Mouse (Mus musculus): ENCODE data around the gene Macc1. TPM values are rescaled to one million over a fixed set of nuclear protein-coding genes. Genes with fewer than 3 reads are reported as not detected.

Gene Macc1
- polyA plus RNA-seq, 1 experiment from 2014 or later, result 0.91 TPM

DNA sequence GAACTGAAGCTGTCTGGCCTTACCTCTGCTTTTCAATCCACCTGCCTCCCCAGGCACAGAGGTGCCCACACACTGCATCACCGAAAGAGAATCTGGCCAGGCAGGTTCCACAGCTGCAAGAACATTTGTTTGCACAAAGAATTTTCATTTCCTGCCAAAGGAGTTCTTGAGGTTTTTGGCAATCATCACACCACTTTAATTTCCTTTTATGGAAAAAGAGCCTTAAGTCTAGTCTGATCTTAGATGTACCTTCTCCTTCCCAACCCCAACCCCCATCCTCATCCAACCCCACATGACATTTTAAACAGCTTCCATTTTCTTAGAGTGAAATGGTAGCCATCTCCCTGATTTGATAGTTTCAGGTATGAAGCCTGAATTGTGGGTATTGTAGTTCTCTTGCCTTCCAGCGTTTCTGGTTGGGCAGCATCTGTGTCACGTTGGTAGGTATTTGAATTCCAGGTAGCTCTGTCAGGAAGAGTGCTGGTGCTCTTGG lies 76.2 kb downstream of the Macc1 start:
- Histone ChIP-seq H3K36me3 (no peaks in the 10 kb centered on the region), H3K9me3 (no peaks in the 10 kb centered on the region), H3K27me3 (no peaks in the 10 kb centered on the region), H3K4me1 (no peaks in the 10 kb centered on the region), H3K4me2 (replicated peaks) (no peak overlapping the region), H3K27ac (no peak overlapping the region), H3K4me3 (no peak overlapping the region), H3K9ac (no peak overlapping the region)
- WGBS, result 49% methylated on average over 3 of the region's 3 CpGs
- ATAC-seq (ENCODE audit: insufficient number of reproducible peaks, insufficient read depth, low FRiP score, low TSS enrichment), result peak; percentile 60; the same call in 1 of the 2 replicates

DNA sequence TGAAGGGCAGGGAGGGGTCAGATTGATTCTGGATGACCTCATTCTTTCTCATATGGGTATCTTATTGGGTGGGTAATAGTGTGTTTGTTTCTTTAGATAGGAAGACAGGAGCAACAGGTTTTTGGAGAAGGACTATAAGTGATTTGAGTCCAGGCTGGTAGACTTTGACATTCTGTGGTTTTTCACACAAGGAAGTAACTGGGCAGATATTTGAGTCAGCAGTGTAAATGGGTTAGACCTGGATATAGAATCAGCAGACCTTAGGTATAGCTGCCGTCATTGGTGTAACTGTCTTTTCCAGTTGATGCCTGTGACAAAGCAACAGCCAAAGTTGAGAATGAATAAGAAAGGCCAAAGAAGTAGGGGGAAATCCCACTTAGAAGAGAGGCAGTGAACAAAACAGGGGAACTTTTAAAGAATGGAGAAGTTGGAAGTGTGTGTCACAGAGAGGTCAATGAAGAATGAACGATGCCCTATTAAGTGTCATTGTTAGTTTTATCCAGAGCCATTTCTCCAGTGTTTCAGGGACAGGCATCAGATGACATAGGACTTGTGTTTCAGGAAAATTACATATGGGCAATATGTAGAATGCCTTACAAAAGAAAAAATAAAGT lies 84.1 kb downstream of the Macc1 start:
- Histone ChIP-seq H3K4me3 (no peak overlapping the region), H3K36me3 (no peaks in the 10 kb centered on the region), H3K9ac (no peak overlapping the region), H3K27me3 (no peaks in the 10 kb centered on the region), H3K4me1 (no peaks in the 10 kb centered on the region), H3K4me2 (replicated peaks) (no peak overlapping the region), H3K9me3 (no peaks in the 10 kb centered on the region), H3K27ac (no peak overlapping the region)
- WGBS, result 92% methylated on average over 2 of the region's 2 CpGs
- no peak for ATAC-seq (ENCODE audit: insufficient number of reproducible peaks, insufficient read depth, low FRiP score, low TSS enrichment)

DNA sequence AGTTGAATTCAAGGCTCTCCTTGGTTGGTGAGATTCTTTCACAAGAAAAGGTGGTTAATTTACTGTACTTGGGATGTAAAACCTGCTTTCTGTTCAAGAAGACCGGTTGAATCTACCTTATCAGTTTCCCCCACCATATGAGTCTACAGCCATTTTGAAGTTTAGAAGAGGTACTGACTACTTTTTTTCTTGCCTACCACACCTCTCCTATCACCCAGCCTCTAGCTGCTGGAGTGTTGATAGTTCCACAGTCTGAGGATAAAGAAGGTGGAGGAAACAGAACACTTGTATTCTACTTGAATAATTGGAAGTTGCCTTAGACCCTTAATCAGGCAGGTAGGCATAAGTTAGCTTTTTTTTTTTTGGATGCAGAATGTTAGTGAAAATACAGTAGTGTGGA lies 88.2 kb downstream of the Macc1 start:
- Histone ChIP-seq H3K27ac (no peak overlapping the region), H3K9me3 (no peaks in the 10 kb centered on the region), H3K9ac (no peak overlapping the region), H3K4me1 (no peaks in the 10 kb centered on the region), H3K4me3 (no peak overlapping the region), H3K27me3 (no peaks in the 10 kb centered on the region), H3K4me2 (replicated peaks) (no peak overlapping the region), H3K36me3 (no peaks in the 10 kb centered on the region)
- ATAC-seq (ENCODE audit: insufficient number of reproducible peaks, insufficient read depth, low FRiP score, low TSS enrichment), result no peak
- 91% methylated on average over 1 of the region's 1 CpGs for WGBS

DNA sequence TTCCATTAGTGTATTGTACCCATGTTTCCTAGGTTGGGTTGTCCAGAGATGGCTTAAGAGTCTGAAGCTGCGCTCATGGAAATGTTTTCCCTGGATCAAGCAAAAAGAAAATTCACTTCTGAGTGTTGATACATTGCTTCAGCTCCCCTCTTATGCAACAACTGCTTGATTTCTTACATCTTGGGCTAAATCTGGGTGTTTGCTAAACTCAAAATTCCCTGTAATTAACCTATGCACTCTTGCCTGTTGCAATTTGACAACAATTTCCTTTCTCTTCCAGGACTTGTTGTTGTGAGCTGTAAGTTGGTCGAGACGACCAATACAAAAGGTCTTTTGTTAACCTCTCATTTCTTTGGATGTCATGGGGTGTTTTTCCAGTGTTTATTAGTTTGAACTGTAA lies 88.7 kb downstream of the Macc1 start:
- H3K4me3 ChIP-seq, result no peak overlapping the region
- no peak overlapping the region for H3K27ac ChIP-seq
- H3K9me3 ChIP-seq, result no peaks in the 10 kb centered on the region
- no peak overlapping the region for H3K9ac ChIP-seq
- H3K36me3 ChIP-seq, result no peaks in the 10 kb centered on the region
- H3K27me3 ChIP-seq, result no peaks in the 10 kb centered on the region
- WGBS, result 33% methylated on average over 3 of the region's 3 CpGs
- H3K4me1 ChIP-seq, result no peaks in the 10 kb centered on the region
- no peak overlapping the region for H3K4me2 ChIP-seq (replicated peaks)
- no peak for ATAC-seq (ENCODE audit: insufficient number of reproducible peaks, insufficient read depth, low FRiP score, low TSS enrichment)

DNA sequence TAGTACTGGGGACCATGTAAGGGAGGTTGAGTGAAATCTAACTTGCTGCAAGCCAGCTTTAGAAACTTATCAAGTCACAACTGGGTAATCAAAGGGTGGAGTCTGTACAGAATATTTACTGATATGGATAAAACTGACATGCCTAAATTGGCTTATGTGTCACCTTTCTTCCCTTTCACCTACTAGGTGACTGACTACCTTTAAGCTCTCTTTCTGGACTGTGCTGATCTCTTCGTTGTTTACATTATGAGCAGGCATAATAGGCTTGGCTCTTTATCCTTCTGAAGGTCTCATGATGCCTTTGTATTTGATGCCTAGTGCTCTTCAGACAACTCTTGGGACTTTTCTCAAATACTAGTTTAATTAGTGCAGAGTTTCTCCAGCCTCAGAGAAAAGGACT lies 90.7 kb downstream of the Macc1 start:
- Histone ChIP-seq H3K9ac (no peak overlapping the region), H3K27me3 (no peaks in the 10 kb centered on the region), H3K36me3 (no peaks in the 10 kb centered on the region), H3K4me1 (no peaks in the 10 kb centered on the region), H3K4me2 (replicated peaks) (no peak overlapping the region), H3K4me3 (no peak overlapping the region), H3K27ac (no peak overlapping the region), H3K9me3 (no peaks in the 10 kb centered on the region)
- WGBS, result 76% methylated on average over 1 of the region's 1 CpGs
- ATAC-seq (ENCODE audit: insufficient number of reproducible peaks, insufficient read depth, low FRiP score, low TSS enrichment), result no peak

DNA sequence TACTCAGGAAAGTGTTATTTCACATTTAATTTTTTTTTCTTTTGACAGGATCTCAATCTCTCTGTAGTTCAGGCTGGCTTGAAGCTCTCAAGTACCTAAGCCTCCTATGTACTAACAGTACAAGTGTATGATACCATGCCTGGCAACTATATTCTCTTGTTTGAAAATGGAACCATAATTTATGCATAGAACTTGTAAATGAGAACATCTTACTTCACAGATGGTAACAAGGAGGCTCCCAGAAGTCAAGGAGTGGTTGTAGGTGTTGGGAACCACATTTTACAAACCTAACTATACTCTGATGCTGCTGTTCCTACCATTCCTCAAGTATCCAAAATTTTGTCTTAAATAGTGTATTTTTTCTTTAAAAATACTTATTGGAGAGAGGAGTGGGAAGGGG lies 96.5 kb downstream of the Macc1 start:
- no peaks in the 10 kb centered on the region for H3K36me3 ChIP-seq
- no peaks in the 10 kb centered on the region for H3K27me3 ChIP-seq
- no peak overlapping the region for H3K27ac ChIP-seq
- H3K4me2 ChIP-seq (replicated peaks), result no peak overlapping the region
- H3K9ac ChIP-seq, result no peak overlapping the region
- H3K4me3 ChIP-seq, result no peak overlapping the region
- H3K9me3 ChIP-seq, result no peaks in the 10 kb centered on the region
- ATAC-seq (ENCODE audit: insufficient number of reproducible peaks, insufficient read depth, low FRiP score, low TSS enrichment), result no peak
- no peaks in the 10 kb centered on the region for H3K4me1 ChIP-seq

DNA sequence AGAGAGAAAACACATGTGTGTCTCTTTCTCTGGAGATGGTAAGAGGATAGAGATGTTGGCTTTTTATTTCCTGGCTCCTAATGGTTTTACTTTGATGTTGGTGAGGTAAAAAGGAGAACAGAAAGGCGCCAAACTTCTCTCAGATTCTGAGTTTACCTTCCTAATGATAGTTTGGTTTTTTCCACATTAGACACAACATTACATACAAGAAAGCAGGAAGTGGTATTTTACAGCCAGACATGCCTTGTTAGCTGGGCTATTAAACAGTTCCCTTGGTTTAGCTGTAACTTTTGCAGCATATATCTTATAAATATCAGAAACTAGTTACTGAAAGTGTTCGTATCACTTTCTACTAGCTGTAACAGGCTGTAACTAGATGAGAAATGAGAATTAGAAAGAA lies 96.9 kb downstream of the Macc1 start:
- no peaks in the 10 kb centered on the region for H3K36me3 ChIP-seq
- no peak for ATAC-seq (ENCODE audit: insufficient number of reproducible peaks, insufficient read depth, low FRiP score, low TSS enrichment)
- no peaks in the 10 kb centered on the region for H3K4me1 ChIP-seq
- no peaks in the 10 kb centered on the region for H3K27me3 ChIP-seq
- 79% methylated on average over 2 of the region's 2 CpGs for WGBS
- H3K4me3 ChIP-seq, result no peak overlapping the region
- no peak overlapping the region for H3K4me2 ChIP-seq (replicated peaks)
- no peak overlapping the region for H3K9ac ChIP-seq
- H3K9me3 ChIP-seq, result no peaks in the 10 kb centered on the region
- no peak overlapping the region for H3K27ac ChIP-seq

DNA sequence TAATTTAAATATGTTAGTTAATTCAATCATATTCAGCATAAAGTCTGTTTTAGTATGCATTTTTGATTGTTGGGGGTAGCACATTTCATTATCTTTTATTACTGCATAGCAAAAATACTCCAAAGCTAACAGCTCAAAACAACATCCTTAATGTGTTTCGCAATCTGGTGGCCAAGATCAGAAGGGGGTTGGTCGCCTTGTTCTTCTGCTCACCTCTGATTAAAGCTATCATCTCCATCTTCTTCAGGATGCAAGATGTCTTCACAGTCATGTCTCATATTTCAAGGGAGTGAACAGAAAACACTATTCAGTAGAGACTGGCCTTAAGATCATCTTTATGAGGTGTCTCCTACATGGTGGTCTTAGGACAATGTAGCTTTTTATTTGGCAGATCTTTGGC lies 97.9 kb downstream of the Macc1 start:
- H3K36me3 ChIP-seq, result no peaks in the 10 kb centered on the region
- 76% methylated on average over 2 of the region's 2 CpGs for WGBS
- H3K27me3 ChIP-seq, result no peaks in the 10 kb centered on the region
- no peak overlapping the region for H3K9ac ChIP-seq
- no peak overlapping the region for H3K4me3 ChIP-seq
- ATAC-seq (ENCODE audit: insufficient number of reproducible peaks, insufficient read depth, low FRiP score, low TSS enrichment), result no peak
- no peak overlapping the region for H3K4me2 ChIP-seq (replicated peaks)
- H3K9me3 ChIP-seq, result no peaks in the 10 kb centered on the region
- H3K27ac ChIP-seq, result no peak overlapping the region
- H3K4me1 ChIP-seq, result no peaks in the 10 kb centered on the region

DNA sequence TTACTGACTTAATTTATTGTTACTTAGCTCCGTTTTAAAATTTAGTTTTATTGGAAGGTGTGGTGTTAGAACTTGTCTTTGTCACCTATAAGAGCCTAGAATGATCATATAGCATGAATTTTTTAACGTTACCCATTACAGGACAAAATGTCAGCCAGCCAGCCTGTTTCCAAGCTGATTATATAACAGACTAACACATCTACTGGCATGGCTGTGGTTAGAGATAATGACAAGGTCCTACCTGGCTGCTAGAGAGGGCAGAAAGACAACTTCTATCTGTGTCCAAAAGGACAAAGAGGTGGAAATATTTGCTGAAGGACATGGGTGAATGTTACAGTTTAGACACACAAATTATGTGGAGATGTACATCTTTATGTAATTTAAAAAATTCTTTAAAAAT lies 101.8 kb downstream of the Macc1 start:
- 77% methylated on average over 2 of the region's 2 CpGs for WGBS
- ATAC-seq (ENCODE audit: insufficient number of reproducible peaks, insufficient read depth, low FRiP score, low TSS enrichment), result no peak

DNA sequence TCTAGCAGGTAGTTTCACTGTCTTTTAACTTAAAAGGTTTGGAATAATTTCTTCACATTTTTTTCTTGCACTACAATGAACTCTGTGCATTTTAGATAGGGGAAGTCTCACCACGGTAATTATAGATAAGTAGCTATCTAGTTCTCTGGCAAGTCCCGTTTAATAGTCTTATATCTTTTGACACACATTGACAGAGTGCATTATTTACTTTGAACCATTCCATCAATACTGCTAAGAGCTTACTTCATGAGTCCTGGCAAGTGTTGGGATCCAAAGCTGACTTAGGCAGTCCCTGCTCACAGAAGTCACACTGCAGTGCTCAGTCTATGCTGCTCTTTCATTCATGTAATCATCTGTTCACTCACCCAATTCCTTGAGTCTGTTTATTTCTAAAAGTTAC lies 111.7 kb downstream of the Macc1 start:
- no peaks in the 10 kb centered on the region for H3K36me3 ChIP-seq
- H3K27ac ChIP-seq, result no peak overlapping the region
- no peak for ATAC-seq (ENCODE audit: insufficient number of reproducible peaks, insufficient read depth, low FRiP score, low TSS enrichment)
- WGBS, result 88% methylated on average over 2 of the region's 2 CpGs
- no peaks in the 10 kb centered on the region for H3K27me3 ChIP-seq
- H3K4me1 ChIP-seq, result no peaks in the 10 kb centered on the region
- no peak overlapping the region for H3K4me2 ChIP-seq (replicated peaks)
- H3K9me3 ChIP-seq, result no peaks in the 10 kb centered on the region
- H3K4me3 ChIP-seq, result no peak overlapping the region
- H3K9ac ChIP-seq, result no peak overlapping the region

More for the DNA sequence above, 101.8 kb downstream of the Macc1 start:
- H3K4me1 ChIP-seq, result no peaks in the 10 kb centered on the region
- no peak overlapping the region for H3K4me3 ChIP-seq
- no peaks in the 10 kb centered on the region for H3K27me3 ChIP-seq
- H3K9me3 ChIP-seq, result no peaks in the 10 kb centered on the region
- no peak overlapping the region for H3K9ac ChIP-seq
- H3K27ac ChIP-seq, result no peak overlapping the region
- no peak overlapping the region for H3K4me2 ChIP-seq (replicated peaks)
- no peaks in the 10 kb centered on the region for H3K36me3 ChIP-seq

DNA sequence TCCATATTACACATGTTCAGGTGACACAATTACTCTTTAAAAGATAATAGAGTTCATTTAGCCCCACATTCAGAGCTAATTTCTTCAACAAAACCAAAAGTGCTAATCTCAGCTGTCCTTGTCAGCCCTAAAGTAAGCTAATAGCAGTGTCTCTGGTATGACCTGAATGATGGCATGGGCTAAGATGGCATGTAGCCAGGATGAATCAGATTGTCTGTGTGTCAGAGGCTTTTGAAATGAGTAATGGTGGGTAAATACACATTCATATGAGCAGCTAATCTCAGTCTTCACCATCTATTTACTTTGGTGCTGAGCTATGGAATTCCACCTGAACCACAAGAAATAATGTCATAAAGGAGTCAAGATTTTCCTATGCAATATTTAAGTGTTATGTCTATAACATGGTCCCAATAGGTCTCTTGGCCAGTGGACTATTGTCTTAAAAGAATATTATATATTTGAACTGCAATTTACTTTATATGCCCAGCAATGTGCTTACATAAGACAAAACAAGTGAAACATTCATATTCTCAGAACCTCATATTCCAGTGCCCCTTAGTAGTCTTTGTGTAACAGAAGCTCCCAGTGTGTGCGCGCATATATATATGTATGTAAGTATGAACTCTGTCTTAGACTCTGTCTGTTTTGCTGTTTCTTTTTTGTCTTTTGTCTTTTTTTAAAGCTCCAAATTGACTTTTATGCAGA lies 112.3 kb downstream of the Macc1 start:
- ATAC-seq (ENCODE audit: insufficient number of reproducible peaks, insufficient read depth, low FRiP score, low TSS enrichment), result no peak
- H3K27me3 ChIP-seq, result no peaks in the 10 kb centered on the region
- no peak overlapping the region for H3K4me2 ChIP-seq (replicated peaks)
- no peak overlapping the region for H3K27ac ChIP-seq
- no peak overlapping the region for H3K9ac ChIP-seq
- 97% methylated on average over 2 of the region's 2 CpGs for WGBS
- H3K4me1 ChIP-seq, result no peaks in the 10 kb centered on the region
- no peaks in the 10 kb centered on the region for H3K36me3 ChIP-seq
- no peaks in the 10 kb centered on the region for H3K9me3 ChIP-seq
- H3K4me3 ChIP-seq, result no peak overlapping the region

DNA sequence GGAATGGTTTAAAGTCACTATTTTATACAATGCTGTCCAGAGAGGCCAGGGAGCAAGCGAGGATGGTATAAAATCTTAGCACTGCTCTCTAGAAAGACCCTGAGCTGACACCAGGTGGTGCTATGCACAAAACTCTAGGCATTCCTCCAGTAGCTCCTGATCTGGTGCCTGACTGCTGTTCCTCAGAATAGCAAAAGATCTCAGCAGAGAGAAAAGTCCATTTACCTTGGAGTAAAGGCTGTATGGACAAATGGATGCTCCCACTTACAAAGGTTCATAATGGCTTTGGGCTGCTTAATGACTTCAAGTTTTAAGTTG lies 112.8 kb downstream of the Macc1 start:
- WGBS, result 67% methylated on average over 1 of the region's 1 CpGs
- no peak overlapping the region for H3K9ac ChIP-seq
- H3K36me3 ChIP-seq, result no peaks in the 10 kb centered on the region
- no peaks in the 10 kb centered on the region for H3K9me3 ChIP-seq
- H3K27ac ChIP-seq, result no peak overlapping the region
- no peaks in the 10 kb centered on the region for H3K27me3 ChIP-seq
- ATAC-seq (ENCODE audit: insufficient number of reproducible peaks, insufficient read depth, low FRiP score, low TSS enrichment), result no peak
- H3K4me2 ChIP-seq (replicated peaks), result no peak overlapping the region
- no peak overlapping the region for H3K4me3 ChIP-seq
- no peaks in the 10 kb centered on the region for H3K4me1 ChIP-seq

Measured in embryonic facial prominence, embryonic 12.5 days (tissue).